Mouse (Mus musculus) 3T3-L1 (cell line): ENCODE data around the gene Ank3.

Experiments used
- DNase-seq: peaks from one replicate; pipeline ENCODE4 v3.0.0-alpha.2; 2015; ENCODE audit warnings: low read depth, low spot score

Ank3 gene

GRCm38 (mm10) chr10:69535123-69535930, 136.8 kb downstream of the Ank3 start:
- DNase-seq = peak; percentile 60

- DNase-seq = no peak
Measured at GRCm38 (mm10) chr10:69535931-69536200, 137.3 kb downstream of the Ank3 start.

GRCm38 (mm10) chr10:69536372-69537075, 138.0 kb downstream of the Ank3 start:
- DNase-seq = peak; percentile 32

GRCm38 (mm10) chr10:69538236-69538635, 139.7 kb downstream of the Ank3 start:
- DNase-seq = no peak

- DNase-seq = no peak
Measured at GRCm38 (mm10) chr10:69542439-69542838, 143.9 kb downstream of the Ank3 start.

- no peak for DNase-seq
Measured at GRCm38 (mm10) chr10:69543876-69544620, 145.5 kb downstream of the Ank3 start.

- DNase-seq = no peak
Measured at GRCm38 (mm10) chr10:69544653-69545052, 146.1 kb downstream of the Ank3 start.

GRCm38 (mm10) chr10:69545936-69546335, 147.4 kb downstream of the Ank3 start:
- no peak for DNase-seq

GRCm38 (mm10) chr10:69546643-69547042, 148.1 kb downstream of the Ank3 start:
- no peak for DNase-seq

- no peak for DNase-seq
Measured at GRCm38 (mm10) chr10:69548771-69549170, 150.2 kb downstream of the Ank3 start.

- DNase-seq = no peak
Measured at GRCm38 (mm10) chr10:69549221-69549620, 150.6 kb downstream of the Ank3 start.

GRCm38 (mm10) chr10:69550824-69551223, 152.3 kb downstream of the Ank3 start:
- no peak for DNase-seq

- no peak for DNase-seq
Measured at GRCm38 (mm10) chr10:69553091-69553490, 154.5 kb downstream of the Ank3 start.

- no peak for DNase-seq
Measured at GRCm38 (mm10) chr10:69555592-69555991, 157.0 kb downstream of the Ank3 start.

- DNase-seq = no peak
Measured at GRCm38 (mm10) chr10:69556278-69556677, 157.7 kb downstream of the Ank3 start.

GRCm38 (mm10) chr10:69560237-69560636, 161.7 kb downstream of the Ank3 start:
- no peak for DNase-seq

GRCm38 (mm10) chr10:69562931-69563330, 164.4 kb downstream of the Ank3 start:
- no peak for DNase-seq

GRCm38 (mm10) chr10:69565052-69565451, 166.5 kb downstream of the Ank3 start:
- DNase-seq = no peak

GRCm38 (mm10) chr10:69568976-69569375, 170.4 kb downstream of the Ank3 start:
- DNase-seq = no peak

- DNase-seq = no peak
Measured at GRCm38 (mm10) chr10:69569740-69570139, 171.2 kb downstream of the Ank3 start.

GRCm38 (mm10) chr10:69570466-69571288, 172.1 kb downstream of the Ank3 start:
- peak; percentile 46 for DNase-seq

- peak; percentile 76 for DNase-seq
Measured at GRCm38 (mm10) chr10:69571422-69571821, 172.8 kb downstream of the Ank3 start.
